Mouse (Mus musculus) B cell, adult (primary cell): Measurements from ENCODE around the gene Galk2. TPM values are rescaled to one million over a fixed set of nuclear protein-coding genes. Genes with fewer than 3 reads are reported as not detected.

Source experiments
- total RNA-seq: library from RNA; stranded (reverse); gene quantifications from 4 replicates; pipeline ENCODE4 v1.2.4, GENCODE M21; 2023; ENCODE audit not compliant: inconsistent age

The Galk2 gene
- 19.4 to 23.9 TPM (median 21.4 TPM) in 4 replicates for total RNA-seq

DNA sequence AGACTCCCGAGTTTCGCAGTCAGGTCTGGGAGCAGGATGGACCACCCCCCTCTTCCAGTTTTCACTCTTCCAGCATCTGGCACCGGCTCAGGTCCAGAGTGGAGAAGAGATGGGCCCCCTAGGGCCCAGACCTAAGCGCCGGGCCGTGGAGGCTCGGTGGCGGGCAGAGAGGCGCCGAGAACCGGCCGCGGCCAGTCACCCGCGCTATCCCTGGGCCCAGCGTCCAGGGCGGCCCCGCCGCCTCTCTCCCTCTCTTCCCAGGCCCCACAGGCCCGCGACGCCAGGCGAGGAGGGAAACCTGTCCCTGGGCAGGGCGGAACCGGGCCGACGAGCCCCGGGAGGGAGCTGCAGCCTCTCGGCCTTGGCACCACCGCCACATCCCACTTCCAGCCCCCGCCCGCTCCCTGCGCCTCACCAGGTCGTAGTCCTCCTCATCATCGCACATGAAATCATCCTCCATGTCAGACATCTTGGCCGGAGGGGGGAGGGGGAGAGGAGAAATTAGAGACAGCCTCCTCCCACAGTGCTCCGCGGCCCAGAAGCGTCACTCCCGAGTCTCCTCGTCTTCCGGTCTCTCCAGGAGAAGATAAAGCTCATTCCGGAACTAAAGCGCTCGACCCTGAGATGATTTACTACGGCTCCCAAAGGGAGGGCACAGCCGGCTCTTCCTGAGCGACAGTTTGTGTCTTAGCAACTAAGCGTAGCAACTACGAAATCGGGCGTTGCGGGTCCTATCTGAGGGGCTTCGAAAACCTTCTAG, at the start of gene Galk2, which contains the start of gene Cops2:
Gene Galk2 (plus strand): TSS at position 589 of the 760 bp plus-strand sequence.
Gene Cops2 (minus strand): TSS at position 619 of the 760 bp plus-strand sequence.

Other genes starting within 250 kb of the Galk2 start
- 19.0 to 21.0 TPM (median 19.3 TPM) in 4 replicates for gene Cep152, start 234.0 kb upstream of the Galk2 start, total RNA-seq
- 33.2 to 38.0 TPM (median 37.2 TPM) in 4 replicates for gene Eid1, start 186.0 kb upstream of the Galk2 start, total RNA-seq
- 0.16 to 0.35 TPM (median 0.23 TPM) in 4 replicates for gene Shc4, start 135.0 kb upstream of the Galk2 start, total RNA-seq
- gene Secisbp2l, start 76.2 kb upstream of the Galk2 start, total RNA-seq = 46.2 to 52.9 TPM (median 47.4 TPM) in 4 replicates
- 57.7 to 87.6 TPM (median 75.7 TPM) in 4 replicates for gene Cops2, start within 50 bp of the Galk2 start, total RNA-seq
- gene Fgf7, start 175.5 kb downstream of the Galk2 start, total RNA-seq = not detected in 4 replicates